Mouse (Mus musculus): ENCODE data around the gene Omt2a.
A peak's percentile ranks its signal among the peaks of the same experiment; 100 is the strongest.
"Not testable (repeated sequence)": the region's sequence is repeated elsewhere in the genome, so short reads cannot be mapped to it uniquely, and the experiment has no call there.

Omt2a gene

DNA sequence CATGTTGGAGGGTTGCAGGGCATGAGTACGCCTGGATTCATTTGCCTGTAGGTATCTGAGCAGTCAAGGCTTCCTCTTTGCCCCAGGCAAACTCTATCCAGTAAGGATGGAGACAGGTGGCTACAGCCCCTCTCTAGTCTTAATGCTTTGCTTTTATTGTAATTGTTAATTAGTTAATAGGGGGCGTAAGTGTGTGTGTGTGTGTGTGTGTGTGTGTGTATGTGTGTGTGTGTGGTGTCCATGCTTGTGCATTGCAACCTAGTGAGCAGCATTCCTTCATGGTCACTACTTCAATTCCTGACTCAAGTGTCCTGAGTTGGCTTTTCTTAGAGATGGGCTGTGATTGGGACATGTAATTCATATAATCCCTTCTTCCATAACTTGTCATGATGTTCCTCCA is at the start of gene Omt2a:
Gene Omt2a (minus strand): TSS at position 101 of the 400 bp plus-strand sequence.
- DNase-seq, result no peak

DNA sequence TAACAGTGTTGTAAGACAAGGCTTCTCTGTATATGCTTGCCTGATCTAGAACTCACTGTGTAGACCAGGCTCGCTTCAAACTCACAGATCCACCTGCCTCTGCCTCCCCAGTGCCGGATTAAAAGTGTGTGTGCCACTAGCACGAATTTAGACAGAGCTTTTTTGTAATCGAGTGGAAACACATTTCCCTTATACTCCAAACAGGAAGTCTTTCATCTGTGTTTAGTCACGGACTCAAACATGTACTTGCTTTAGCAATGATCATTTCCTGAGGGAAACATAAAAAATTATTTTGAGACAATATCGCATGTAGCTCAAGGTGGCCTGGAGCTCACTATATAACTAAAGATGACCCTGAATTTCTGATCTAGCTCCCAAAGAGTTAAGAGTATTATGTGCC is 48.8 kb upstream of the Omt2a start:
- DNase-seq, result no peak

DNA sequence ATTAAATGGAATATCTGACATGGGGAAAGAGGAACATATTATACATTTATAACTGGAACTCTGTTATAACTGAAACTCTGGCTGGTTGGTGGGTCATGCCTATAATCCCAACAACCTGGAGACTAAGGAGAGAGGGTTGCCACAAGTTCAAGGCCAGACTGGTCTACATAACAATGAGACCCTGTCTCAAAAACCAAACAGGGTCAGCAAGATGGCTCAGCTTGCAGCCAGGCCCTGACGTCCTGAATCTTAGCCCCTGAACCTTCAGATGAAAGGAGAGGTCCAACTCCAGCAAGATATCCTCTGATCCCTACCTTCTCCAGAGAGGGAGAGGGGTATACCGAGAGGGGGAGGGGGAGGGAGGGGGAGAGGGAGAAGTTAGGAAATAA is 45.9 kb upstream of the Omt2a start:
- DNase-seq, result no peak

DNA sequence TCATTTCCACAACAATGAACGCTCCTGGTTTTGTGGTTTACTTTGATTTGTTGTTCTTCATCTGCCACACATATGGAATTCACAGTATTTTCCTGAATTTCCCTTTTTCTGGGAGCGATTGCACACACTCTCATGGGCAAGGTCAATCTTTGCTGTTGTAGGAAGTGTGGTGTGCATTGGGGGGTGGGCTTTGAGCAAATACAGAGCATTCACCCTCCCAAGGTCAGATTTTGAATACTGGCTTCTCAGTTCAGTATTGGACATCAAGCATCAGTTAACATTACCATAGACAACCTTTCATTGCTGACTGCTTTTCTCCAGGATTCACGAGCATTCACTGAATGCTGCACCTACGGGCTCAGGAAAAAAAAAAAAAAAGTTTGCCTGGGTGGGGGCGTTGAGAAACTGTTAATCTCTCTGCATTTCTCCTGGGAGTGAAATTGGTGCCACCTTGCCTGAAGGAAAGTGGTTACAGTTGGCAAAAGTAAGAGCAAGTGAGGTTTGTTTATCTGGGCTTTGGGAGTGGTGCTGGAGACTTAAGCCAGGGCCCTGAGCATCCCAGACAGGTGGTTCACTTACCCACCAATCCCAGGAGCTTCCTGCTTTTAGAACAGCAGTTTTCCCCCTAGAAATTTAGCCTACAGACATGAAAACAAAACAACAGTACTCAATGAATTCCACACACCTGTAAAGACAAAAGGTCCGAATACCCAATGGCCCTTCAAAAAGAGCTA is 45.3 kb upstream of the Omt2a start:
- DNase-seq, result no peak

DNA sequence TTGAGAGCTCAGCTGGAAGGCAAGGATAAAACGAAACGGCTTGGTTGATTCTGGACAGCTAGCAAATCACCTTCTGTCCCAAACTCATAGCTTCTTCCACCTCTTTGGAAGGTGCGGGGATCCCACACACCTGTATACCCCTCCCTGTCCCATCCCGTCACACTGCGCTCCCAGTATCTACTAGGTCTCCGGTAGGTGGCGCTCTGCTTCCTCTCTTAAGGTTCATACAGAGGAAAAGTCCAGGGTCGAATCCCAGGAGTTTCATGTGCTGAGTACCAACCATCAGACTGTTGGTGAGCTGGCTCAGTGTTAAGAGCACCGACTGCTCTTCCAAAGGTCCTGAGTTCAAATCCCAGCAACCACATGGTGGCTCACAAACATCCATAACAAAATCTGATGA is 43.5 kb upstream of the Omt2a start:
- DNase-seq, result peak; percentile 73

DNA sequence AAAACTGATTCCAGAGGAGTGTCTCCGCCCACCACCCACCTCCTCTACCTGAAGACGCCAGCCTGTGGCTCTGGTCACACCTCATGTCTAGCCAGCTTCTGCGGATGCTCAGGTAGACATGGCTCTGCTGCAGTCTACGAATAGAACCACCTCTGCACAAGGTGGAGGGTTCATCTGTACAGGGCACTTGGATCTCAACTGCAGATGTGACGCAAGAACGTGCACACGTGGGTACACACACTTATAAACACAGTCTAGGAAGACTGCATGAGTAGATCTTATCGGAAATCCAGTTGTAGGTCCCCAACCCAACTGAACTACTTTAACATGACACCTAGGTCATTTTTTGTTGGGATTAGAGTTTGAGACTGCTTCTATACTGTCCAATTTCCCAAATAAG is 41.0 kb upstream of the Omt2a start, which contains the start of gene Gsta2:
Gene Gsta2 (minus strand): TSS at position 178 of the 400 bp plus-strand sequence.
- no peak for DNase-seq

DNA sequence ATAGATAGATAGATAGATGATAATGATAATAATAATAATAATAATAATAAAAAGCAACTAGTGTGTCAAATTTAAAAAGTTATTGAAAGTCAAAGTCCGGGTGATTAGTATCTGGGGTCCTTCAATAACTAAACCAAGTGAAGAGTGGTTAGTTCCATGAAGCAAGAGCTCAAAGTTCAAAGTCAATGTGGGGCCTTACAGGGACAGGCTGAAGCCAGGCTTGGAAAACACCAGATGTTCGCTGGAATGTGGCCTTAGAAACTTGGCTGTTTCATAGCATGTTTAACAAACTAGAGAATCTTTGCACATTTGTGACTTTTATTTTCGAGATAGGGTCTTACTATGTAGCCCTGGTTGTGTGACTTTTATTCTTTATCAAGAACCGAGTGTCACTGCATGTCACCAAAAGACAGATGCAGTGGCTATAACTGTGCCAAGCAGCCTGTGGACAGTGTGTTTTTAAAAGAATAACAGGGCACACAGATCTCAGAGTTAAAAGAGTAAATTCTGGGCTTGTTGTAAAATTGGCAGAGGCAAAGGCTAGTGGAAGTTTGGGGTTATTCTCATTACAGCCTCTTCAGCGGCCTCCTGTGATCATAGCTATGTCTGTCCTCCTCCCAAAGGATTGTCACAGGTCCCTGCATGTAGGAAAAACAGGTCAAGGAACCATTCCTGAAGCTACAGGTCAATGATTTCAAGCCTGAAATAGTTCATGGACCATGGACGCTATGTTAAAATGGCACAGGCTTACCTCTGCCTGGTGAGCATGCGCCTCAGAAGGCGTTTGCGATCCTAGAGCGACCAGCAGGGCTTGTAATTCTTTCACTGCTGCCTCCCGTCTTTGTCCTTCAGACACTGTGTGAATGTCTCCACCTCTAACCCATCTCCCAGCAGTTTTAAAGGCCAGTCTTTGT is 40.3 kb upstream of the Omt2a start:
- peak; percentile 83 for DNase-seq

DNA sequence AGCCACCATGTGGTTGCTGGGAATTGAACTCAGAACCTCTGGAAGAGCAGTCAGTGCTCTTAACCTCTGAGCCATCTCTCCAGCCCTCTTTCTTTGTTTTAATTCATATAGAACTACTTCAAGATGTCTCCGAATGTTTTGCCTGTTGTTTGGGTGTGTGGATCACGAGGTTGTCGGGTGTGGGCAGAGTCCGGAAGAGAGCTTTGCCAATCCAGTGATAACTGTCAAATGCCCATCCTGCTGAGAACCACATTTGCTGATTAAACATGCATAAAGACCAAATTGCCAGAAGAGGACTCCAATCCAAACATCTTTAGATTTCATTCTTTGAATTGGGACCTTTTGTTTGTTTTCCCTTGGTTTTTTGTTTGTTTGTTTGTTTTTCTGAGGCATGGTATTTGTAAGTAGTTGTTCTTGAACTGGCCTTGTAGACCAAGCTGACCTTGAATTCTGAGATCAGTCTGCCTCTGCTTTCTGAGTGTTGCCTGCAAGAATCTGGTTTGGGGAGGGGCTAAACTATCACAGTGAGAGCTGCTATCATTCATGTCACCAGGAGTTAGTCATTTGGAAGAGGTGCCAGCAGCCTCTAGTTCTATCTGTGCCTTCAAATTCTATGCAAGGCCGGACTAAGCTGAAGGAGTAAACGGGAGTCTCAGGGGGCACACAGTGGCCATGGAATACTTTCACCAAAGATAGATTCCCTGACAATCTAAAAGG is 37.1 kb upstream of the Omt2a start:
- no peak for DNase-seq

DNA sequence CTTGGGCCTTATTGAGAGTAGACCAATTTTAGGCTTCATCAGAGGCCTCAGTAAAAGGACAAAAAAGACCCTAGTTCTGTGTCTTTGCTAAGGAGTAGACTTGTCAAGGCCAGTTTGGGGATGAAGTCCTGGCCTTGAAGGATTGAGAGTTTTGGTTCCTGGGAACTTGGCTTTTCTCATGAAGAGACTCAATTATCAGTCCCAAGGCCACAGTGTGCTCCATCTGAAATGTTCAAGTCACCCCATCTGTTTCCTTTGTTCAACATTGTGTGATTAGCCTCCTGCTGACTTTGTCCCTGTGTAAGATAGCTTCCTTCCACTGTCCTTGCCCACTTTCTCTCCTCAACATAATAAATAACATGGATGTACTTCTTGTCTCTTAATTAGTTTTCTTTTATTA is 35.4 kb upstream of the Omt2a start:
- not testable (repeated sequence) for DNase-seq

DNA sequence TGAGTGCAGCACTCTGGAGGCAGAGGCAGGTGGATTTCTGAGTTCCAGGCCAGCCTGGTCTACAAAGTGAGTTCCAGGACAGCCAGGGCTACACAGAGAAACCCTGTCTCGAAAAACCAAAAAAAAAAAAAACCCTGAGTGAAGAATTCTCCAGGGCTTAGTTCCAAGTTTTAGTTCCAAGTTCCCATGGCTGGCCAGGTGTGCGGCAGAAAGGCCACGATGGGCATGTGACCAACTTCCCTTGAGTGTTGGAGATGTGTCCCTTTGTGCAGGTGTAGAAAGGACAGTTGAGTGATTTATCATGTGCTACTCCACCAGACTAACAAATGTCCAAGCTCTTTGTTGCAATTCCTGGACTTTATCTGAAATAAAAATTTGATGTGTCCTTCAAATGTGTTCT is 34.5 kb upstream of the Omt2a start:
- DNase-seq, result peak; percentile 58

DNA sequence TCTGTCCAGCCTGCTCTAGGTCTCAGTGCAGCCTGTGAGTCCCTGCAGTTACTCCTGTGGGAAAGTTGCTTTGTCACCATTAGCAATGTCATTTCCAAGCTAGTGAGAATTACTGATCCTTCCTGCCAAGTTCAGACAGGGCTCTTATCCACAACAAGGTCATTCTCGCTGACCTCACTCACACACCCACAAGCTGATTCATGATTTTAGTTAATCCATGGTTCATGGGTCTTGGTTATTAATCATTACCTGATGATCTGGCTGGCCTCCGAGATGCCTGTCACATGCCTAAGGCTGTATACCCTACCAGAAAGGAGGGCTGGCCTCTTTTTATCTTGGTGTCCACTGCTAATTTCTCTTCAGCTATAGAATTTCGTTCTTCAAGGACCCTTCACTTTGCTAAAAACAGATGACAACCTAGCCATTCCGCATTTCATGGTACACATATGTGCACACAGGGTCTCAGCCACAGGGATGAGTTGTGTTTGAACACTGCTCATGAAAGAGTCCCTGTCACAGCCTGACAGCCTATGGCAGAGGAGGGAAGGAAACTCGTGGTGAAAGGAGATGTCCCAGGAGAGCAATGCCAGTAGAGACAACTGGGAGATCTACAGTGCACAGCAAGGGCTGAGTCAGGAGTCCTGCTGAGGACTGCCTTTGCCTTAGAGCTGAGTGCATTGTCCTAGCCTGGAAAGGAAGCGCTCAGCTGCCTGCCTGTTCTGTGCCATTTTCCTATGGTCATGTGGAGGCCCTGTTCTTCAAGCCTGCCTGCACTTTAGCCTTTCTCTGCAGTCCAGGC is 33.8 kb upstream of the Omt2a start:
- peak; percentile 97 for DNase-seq

DNA sequence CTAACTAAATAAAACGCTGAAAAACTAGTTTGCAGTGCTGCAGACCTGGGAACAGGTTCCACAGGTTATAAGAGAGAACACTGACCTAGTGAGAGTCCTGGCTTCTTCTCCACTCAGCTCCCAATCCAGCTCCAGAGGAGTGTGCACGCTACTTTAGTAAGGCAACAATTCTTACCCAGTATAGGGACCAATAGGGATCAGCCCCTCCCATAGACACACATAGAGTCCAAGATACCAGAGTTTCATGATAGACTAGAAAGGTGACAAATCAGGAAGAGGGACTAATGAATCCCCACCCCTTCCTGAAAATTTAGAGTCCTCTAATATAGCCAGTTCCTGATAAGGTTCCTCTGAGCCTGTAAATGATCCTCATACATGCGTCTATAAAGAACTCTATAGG is 32.4 kb upstream of the Omt2a start:
- DNase-seq, result peak; percentile 40

DNA sequence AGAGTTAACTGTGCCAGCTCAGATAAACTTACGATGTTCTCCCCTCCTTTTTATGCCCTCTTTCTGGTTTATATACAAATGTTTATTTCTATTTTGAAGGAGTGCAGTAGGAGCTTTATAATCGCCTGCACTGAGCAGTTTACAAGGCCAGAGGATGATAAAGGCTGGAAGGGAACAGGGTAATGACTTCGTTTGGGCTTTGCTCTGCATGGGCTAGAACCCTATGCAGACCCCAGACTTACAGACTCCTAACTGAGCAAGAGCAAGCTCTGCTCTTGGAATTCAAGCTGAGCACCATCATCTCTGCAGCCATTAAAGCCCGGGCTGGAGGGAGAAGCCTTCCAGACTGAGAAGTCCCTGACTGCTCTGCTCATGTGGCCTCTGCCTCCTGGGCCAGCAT is 30.6 kb upstream of the Omt2a start:
- DNase-seq, result not testable (repeated sequence)

DNA sequence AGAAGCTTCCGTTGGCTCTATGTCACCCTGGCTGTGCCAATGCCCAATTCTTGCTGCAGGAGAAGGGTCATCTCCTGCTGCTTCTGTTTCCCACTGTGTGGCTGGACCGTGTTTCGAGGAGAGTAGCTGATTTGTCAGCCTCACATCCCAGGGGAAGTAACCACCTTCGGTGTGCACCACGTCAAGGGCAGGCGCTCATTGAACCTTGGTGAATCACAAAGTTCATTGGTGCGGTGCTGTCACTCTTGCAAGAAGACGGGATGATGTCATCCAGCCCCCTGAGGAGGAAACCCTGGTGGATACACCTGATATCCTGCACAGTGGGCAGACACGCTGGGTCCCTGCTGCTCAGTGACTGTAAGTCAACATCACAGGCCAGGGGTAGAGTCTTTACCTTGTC is 28.5 kb upstream of the Omt2a start:
- peak; percentile 55 for DNase-seq

DNA sequence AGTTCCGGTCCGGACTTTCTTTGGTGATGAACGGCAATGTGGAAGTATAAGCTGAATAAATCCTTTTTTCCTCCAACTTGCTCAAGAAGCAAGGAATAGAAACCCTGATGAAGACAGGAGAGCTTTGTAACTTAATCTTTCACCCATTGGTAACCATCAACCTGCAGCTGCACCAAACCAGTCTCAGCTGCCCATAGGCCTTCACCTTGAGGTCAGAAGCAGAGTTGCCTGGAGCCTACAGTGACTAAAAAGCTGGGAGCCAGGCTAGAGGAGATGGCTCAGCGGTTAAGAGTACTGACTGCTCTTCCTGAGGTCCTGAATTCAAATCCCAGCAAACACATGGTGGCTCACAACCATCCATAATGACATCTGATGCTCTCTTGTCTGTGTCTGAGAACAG is 27.9 kb upstream of the Omt2a start:
- peak; percentile 40 for DNase-seq

DNA sequence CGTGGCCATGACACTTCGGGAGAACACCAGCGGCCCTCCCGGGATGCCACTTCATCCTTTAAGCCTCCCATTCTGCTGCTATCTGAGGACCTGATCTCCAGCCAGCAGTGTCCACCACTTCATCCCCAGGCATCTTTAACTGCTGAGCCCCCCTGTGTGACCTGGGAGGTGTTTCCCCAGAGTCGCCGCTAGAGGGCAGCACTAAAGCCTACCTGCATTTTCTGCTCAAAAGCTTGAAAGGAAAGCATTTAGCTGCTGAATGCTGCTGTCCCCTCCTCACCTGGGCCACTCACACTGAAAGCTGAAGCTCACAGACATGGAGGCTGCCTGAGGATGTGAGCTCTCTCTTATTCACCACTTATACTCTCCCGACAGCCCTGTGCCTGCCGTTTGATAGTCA is 25.7 kb upstream of the Omt2a start:
- DNase-seq, result peak; percentile 36

DNA sequence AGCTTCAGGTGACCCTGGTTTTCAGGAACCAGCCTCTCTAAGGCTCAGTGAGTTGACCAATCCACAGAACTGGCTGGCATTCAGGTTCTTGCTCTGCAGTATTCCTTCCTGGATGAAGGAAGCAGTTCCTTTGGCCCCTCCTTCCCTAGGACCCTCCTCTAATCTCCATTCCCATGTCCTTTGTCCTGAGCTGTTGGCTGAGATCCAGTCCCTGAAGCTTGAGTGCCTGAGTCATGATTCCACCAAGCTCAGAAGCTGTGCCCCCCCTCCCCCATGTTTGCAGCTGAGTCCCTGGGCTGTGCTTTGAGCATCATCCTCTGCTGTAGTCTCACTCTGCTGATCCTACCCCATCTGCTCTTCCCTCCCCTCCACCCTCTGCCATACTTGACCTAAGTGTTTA is 22.5 kb upstream of the Omt2a start:
- DNase-seq, result not testable (repeated sequence)

DNA sequence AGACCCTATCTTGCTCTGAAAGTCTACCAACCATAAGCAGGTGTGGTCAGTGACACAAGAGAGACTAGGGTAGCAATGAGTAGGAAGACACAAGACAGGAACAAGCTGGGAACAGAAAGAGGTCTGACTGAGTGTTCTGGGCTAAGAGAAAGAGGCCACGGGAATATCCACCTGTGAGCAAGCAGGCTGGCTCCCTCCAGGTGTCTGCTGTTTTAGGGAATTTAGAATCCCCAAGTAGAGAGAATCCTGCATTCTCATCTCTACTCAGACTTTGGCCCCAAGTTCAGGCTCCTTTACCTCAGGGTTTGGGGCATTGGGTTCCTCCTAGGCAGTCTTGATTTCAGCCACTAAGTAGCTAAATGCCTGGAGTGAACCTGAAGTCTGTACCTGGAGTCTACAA is 12.7 kb upstream of the Omt2a start, which contains the start of gene Omt2b:
Gene Omt2b (plus strand): TSS at position 301 of the 400 bp plus-strand sequence.
- DNase-seq, result not testable (repeated sequence)

DNA sequence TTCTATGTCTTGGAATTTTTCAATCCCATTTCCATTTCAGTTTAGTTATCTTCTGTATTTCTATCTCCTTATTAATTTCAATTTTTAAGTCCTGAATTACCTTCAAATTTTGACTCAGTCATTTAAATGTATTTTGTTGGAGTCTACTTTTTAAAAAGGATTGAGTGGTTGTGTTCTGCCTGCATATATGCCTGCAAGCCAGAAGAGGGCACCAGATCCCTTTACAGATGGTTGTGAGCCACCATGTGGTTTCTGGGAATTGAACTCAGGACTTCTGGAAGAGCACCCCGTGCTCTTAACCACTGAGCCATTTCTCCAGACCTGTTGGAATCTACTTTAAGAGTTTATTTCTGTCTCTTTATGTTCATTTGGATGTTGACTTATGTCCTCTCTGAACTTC is 4.9 kb upstream of the Omt2a start:
- DNase-seq, result no peak

DNA sequence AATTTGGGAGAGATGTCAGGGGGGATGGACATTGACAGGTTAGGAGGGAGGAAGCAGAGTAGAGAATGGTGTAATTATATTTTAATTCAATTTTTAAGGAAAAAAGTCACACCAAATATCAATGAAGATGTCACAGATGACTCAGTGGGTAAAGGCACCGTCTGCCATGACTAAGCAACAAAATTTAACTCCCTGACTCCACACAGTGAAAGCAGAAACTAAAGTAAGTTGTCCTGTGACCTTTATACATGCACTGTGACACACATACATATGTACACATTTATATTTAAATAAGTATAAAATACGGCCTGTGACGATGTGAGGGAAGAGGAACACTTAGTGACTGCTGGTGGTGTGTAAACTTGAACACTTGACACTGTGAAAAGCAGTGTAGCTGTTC is 6.5 kb downstream of the Omt2a start:
- not testable (repeated sequence) for DNase-seq

DNA sequence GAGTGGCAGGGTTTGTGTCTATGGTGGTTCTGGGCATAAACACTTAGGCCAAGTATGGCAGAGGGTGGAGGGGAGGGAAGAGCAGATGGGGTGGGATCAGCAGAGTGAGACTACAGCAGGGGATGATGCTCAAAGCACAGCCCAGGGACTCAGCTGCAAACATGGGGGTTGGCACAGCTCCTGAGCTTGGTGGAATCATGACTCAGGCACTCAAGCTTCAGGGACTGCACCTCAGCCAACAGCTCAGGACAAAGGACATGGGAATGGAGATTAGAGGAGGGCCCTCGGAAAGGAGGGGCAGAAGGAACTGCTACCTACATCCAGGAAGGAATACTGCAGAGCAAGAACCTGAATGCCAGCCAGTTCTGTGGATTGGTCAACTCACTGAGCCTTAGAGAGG is 15.5 kb downstream of the Omt2a start:
- DNase-seq, result not testable (repeated sequence)

DNA sequence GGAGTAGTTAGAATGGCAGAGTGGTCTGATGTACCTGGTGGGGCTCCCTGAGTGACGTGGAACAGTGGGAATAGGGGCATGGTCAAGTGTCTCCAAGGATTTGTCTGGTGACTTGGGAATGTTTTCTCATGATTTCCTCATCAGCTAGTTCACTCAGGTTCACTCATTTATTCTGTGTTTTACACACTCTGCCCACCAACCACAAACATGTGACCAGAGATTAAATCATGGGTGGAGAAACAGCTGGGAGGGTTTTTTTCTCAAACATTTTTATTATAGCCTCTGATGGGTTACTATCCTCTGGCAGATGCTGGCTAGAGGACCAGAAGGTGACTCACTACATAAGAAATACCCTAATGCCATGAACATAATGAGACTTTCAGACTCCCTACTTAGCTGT is 16.4 kb downstream of the Omt2a start:
- DNase-seq, result no peak

All from kidney, adult 9 months (tissue).